Mouse (Mus musculus) T-helper 2 cell (primary cell): ENCODE data around the gene Usp13.

ENCODE experiments used
- in situ Hi-C: fragments of 300-600 bp; cut with MboI, MseI; formaldehyde crosslinking; loops from one replicate; pipeline ENCODE4 v1.15.1; 2025; ENCODE audit warnings: high pct_unique_total_duplicates

Gene Usp13

GRCm38 (mm10) chr3:32817357-32818326, at the start of gene Usp13:
TSS of gene Usp13 (plus strand) at chr3:32817546.
- in situ Hi-C loops = no loop called here

DNA sequence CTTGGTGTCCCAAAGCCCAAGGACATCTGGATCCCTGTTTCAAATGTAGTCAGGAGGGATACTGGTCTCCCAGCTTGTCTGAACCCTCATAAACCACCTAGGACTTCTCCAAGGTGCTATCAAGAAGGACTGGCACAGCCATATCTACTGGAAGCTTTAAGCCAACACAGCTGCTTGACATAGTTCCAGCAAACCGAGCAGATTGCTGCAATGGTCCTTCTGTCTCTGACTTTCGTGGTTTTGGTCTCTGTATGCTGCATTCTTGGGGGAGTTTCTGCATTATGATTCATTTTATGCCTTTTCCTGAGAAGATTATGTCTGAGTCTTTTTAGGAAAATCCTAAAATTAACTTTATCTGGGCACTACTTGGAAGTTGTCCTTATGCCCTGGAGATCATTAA, 46.6 kb upstream of the Usp13 start:
- in situ Hi-C loops = no loop called here

GRCm38 (mm10) chr3:32817001-32817356, 367 bp upstream of the Usp13 start:
- in situ Hi-C loops = no loop called here

DNA sequence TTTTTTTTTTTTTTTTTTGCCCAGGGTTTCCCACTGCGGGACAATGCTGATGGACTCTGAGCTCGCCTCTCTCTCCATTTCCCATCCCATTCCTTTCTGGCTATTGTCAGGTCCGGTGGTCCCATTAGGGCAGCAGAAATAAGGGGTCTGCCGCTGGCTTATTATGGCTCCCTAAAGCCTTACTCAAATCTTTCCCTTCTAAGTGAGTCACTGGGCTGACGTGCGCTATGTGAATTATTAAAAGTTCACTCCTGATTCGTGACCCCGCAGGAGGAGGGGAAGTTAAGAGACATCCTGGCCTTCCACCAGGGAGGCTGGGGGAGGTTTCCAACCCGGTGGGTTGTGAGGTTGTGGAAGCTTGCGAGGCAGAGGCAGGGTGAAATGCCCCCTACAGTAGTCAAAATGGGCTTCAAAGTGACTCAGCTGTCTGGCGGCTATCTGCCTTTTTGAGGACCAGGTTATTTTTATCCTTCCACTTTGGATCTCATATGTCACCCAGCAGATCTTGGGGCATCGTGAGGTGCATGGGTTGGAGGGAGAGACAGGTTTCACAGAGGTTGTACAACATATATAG, 1.1 kb downstream of the Usp13 start:
- in situ Hi-C loops = no loop called here

- in situ Hi-C loops = no loop called here
Measured at GRCm38 (mm10) chr3:32822620-32823019, 5.3 kb downstream of the Usp13 start.

GRCm38 (mm10) chr3:32824923-32825322, 7.6 kb downstream of the Usp13 start:
- in situ Hi-C loops = no loop called here

- in situ Hi-C loops = no loop called here
Measured at GRCm38 (mm10) chr3:32825964-32826479, 8.7 kb downstream of the Usp13 start.

DNA sequence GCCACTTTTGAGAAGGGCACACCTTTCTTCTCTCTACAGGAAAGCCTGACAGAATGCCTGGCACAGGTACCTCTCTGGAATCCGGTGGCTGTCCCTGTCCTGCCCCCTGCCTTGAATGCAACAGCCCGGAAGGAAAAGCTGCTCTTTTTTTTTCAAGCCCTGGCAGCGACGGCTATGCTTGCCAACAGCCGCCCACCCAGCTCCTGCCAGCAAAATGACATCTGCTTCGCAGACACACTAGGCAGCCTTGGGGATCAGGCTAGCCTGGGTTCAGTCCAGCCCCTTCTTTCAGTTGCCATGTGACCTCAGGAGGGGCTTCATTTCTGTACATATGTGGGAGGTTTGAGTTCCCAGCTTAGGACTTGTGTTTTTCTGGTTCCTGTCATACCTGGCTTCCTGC, 9.4 kb downstream of the Usp13 start:
- in situ Hi-C loops = no loop called here

DNA sequence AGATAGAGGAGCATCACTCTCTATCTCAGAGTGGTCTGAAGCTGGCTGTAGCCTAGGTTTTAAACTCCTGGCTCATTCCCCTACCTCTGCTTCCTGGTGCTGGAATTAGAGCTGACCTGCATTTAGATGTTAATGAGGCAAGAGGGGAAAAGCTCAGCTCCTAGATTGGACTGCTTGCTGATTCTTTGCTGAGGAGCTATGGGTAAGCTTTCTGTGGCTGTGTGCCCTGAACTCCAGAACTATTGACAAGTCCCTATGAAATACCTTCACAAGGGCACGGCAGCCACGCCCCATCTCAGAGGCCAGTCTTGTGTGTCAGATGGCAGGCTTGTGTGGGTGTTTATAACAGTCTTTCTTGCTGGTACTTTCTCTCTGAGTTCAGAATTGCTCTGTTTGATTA, 16.5 kb downstream of the Usp13 start:
- in situ Hi-C loops = no loop called here

- in situ Hi-C loops = no loop called here
Measured at GRCm38 (mm10) chr3:32837847-32838246, 20.5 kb downstream of the Usp13 start.

GRCm38 (mm10) chr3:32856362-32857107, 39.2 kb downstream of the Usp13 start:
- in situ Hi-C loops = no loop called here

- in situ Hi-C loops = no loop called here
Measured at GRCm38 (mm10) chr3:32871081-32871480, 53.7 kb downstream of the Usp13 start.

DNA sequence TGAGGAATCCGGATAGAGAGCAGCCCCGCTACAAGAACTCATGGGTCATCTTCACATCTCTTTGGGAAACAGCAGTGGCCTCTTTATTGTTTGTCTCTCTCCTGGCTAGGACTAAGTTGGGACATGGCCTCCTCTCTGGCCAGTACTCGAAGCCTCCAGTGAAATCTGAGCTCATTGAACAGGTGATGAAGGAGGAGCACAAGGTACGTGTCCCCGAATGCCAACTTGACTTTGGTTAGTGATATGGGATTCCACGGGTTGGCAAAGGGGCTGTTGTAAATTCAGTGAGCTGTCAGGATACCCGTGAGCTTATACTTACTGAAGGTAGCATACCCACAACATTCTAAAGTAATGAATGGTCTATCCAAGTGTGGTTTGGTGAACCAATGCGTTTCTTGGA, 69.0 kb downstream of the Usp13 start:
- in situ Hi-C loops = no loop called here

DNA sequence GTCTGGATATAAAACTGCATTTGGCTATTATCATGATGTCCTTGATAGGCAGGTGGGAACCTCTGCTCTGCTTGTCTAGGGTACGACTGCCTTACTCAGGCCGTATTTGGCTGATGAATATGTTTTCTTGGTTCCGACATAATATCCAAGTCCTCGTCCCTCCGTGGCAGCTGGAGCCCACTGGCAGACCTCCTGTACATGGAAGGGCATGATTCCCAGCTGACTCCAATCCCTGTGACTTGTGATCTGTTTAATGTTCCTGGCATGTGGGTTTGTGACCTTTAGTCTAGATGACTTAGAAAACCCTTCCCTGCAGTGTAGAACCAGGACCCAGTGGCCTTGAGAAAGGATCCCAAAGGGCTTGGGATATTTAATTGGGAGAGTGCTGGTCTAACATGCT, 71.5 kb downstream of the Usp13 start:
- in situ Hi-C loops = no loop called here

DNA sequence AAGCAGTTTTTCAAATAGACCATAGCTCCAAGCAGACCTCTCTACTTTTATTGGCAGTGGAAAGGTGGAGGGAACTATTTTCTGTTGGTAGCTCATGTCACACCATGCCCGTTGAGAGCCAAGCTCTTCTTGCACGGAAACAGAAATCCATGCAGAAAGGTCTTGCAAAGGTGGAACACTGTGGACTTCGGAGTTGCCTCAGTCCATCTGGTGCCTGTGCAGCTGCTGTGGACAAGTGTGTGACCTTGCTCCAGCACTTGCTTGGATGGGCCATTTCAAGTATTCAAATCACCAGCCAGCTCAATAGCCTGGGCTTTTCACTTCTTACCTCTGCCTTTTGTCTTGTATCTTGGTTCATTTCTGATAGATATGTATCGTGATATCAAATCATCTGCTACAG, 72.8 kb downstream of the Usp13 start:
- in situ Hi-C loops = no loop called here

DNA sequence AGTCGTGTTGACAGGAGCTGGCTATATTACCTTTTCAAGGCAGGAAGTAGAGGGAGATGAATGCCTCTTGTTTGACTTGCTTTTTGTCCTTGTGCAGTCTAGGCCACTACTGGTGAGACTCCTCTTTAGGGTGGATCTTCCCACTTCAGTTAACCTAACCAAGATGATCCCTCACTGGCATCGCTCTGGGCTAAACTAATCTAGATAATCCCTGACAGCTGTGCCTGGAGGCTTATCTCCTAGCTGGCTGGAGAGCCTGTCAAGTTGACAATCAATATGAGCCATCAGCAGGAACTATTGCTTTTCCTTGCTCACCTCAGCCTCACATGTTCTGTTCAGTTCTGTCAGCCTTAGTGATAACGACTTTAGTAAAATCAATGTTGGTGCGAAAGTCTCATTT, 86.1 kb downstream of the Usp13 start:
- in situ Hi-C loops = no loop called here

- in situ Hi-C loops = no loop called here
Measured at GRCm38 (mm10) chr3:32904599-32904998, 87.3 kb downstream of the Usp13 start.

GRCm38 (mm10) chr3:32905850-32906779, 88.8 kb downstream of the Usp13 start:
- in situ Hi-C loops = no loop called here

DNA sequence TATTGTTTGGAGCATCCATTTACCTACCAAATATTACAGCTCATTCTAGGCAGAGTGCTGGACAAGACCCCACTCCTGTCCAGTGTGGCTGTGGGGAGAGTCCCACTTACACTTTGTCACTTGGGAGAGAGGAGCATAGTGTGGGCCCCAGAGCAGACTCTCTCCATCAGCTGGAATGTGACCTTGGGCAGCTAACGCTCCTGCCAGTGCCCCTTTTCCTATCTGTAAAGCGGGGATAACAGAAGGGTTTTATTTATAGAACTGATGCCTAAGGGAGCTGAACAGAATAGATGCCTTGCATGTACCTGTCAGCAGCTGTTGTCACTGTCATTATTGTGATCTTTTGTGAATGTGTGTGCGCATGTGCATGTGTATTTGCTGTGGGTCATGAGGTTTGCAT, 91.1 kb downstream of the Usp13 start:
- in situ Hi-C loops = no loop called here

- in situ Hi-C loops = no loop called here
Measured at GRCm38 (mm10) chr3:32910071-32910551, 92.8 kb downstream of the Usp13 start.

DNA sequence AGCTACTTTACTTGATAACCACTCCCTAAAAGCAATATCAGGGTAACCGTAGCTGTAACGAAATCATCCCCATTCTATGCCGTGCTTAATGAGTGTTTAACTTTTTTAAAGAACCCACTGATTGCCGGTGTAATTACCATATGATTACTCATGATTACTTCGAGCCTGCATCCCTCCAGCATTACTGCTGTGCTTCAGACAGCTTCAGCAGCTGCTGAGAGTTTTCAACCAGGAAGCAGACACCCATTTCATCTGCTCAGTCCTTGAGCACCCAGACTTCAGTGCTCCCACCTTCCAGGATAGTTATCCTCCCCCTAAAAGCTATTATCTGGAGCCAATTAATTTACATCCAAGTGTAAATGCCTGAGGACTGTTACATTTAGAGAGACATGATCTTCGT, 106.8 kb downstream of the Usp13 start:
- in situ Hi-C loops = no loop called here
